ENCODE assay signal across 10 mouse cellular contexts in the genomic region with DNA sequence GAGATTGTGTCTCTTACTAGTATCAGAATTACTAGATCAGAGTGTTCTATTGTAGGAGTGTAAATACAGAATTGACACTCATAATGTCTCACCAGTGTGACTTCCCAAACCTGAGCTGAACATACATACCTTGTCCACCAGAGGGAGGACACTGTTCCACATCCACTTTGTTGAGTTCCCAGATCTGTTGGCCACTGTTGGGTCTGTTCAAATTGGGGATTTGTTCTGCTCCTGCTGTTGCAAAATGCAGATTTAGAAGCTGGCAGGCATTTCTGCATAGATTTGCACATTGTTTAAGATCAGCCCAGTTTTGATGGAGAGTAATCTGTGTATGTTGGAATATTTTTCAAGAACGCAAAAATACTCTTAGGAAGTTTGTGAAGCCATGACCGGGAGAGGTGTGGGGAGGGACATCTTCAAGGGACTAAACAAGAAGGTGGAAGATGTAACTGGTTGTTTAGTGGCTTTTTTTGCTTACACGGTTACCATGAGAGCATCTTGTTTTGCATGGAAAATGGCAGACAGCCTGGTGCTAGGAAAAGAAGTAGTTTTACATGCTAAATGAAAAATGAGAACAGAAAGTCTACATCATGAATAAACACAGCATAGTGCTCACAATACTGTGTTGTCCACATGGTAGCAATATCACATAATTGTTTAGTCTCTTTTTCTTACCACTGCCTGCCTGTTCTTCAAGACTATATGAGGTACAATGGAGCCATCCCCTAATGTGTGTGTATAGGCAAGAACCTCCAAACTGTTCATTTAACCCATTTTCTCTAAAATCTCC.
DNase-seq lines count a peak whose midpoint lies in the region; ATAC-seq and TF ChIP-seq lines count a peak whose summit lies in the region.
"Had no signal": no experiment of that assay in that cellular context is flagged by ENCODE, and none has a peak within 500 bp of the region (broad histone marks: within the 10 kb centered on the region; RNA-seq: fewer than 3 reads in every experiment).

No protein-coding gene starts in this region.

- TF ChIP-seq EP300 in liver, postnatal 0 days (IDR thresholded peaks at IDR 0.05; ENCODE audit: low read depth): no peak

- H3K4me2 ChIP-seq in liver, postnatal 0 days (ENCODE audit: low read depth, low read length): no peak overlapping the region
- no peak overlapping the region for H3K4me2 ChIP-seq in liver, embryonic 12.5 days
- H3K4me2 ChIP-seq: neural tube, embryonic 12.5 days had no signal

- no peak for TF ChIP-seq CTCF in cerebellum, adult 2 months (IDR thresholded peaks at IDR 0.05; ENCODE audit: borderline replicate concordance, insufficient read depth, low read depth, low read length)
- 0 out of 2 replicates have a peak, but pooled peaks have one; percentile 23 for TF ChIP-seq CTCF in liver, postnatal 0 days (IDR thresholded peaks at IDR 0.05; ENCODE audit: low read depth)

- H3K9ac ChIP-seq in liver, postnatal 0 days (replicated peaks): no peak overlapping the region
- no peak overlapping the region for H3K9ac ChIP-seq in liver, embryonic 12.5 days
- H3K9ac ChIP-seq: neural tube, embryonic 12.5 days had no signal

- peak; percentile 13 to 25 for DNase-seq in cerebellum, postnatal 10 days
- DNase-seq in cerebellum, adult 2 months: no peak
- no peak for DNase-seq in liver, postnatal 0 days
- DNase-seq in frontal cortex, postnatal 10 days (ENCODE audit: low spot score in 2 of 2): peak; percentile 20 to 51
- DNase-seq in right cerebral cortex, postnatal 4 days: peak; percentile 5
- no peak for DNase-seq in ovary, postnatal 36 days (ENCODE audit: low spot score)
- DNase-seq in gastrocnemius, adult 8-10 months (ENCODE audit: low spot score in 2 of 2): no peak

- no peak for ATAC-seq in liver, postnatal 0 days
- no peak for ATAC-seq in liver, embryonic 12.5 days

- no peak overlapping the region for H3K27ac ChIP-seq in cerebellum, adult 2 months (ENCODE audit: insufficient read depth, low read length)
- H3K27ac ChIP-seq in liver, postnatal 0 days (ENCODE audit: low read depth): no peak overlapping the region
- no peak overlapping the region for H3K27ac ChIP-seq in liver, embryonic 12.5 days
- H3K27ac ChIP-seq: heart, embryonic 10.5 days; neural tube, embryonic 12.5 days had no signal

- H3K27me3 ChIP-seq in cerebellum, adult 2 months (ENCODE audit: control insufficient read depth, insufficient read depth, low read length): no peaks in the 10 kb centered on the region
- H3K27me3 ChIP-seq in liver, postnatal 0 days (ENCODE audit: insufficient read depth, low read length): no peaks in the 10 kb centered on the region
- no peaks in the 10 kb centered on the region for H3K27me3 ChIP-seq in liver, embryonic 12.5 days (replicated peaks)
- H3K27me3 ChIP-seq: neural tube, embryonic 12.5 days had no signal

- H3K9me3 ChIP-seq in liver, postnatal 0 days (ENCODE audit: low read length): no peaks in the 10 kb centered on the region
- no peaks in the 10 kb centered on the region for H3K9me3 ChIP-seq in liver, embryonic 12.5 days (replicated peaks)
- H3K9me3 ChIP-seq: heart, embryonic 10.5 days; neural tube, embryonic 12.5 days had no signal

- no peaks in the 10 kb centered on the region for H3K36me3 ChIP-seq in liver, postnatal 0 days (replicated peaks; ENCODE audit: insufficient read depth, low read length)
- H3K36me3 ChIP-seq in liver, embryonic 12.5 days: no peaks in the 10 kb centered on the region
- H3K36me3 ChIP-seq: heart, embryonic 10.5 days; neural tube, embryonic 12.5 days had no signal

- H3K4me1 ChIP-seq in cerebellum, adult 2 months (ENCODE audit: control insufficient read depth, insufficient read depth, low read length): no peaks in the 10 kb centered on the region
- H3K4me1 ChIP-seq in liver, postnatal 0 days (ENCODE audit: insufficient read depth): no peaks in the 10 kb centered on the region
- H3K4me1 ChIP-seq in liver, embryonic 12.5 days: no peaks in the 10 kb centered on the region
- H3K4me1 ChIP-seq: heart, embryonic 10.5 days; neural tube, embryonic 12.5 days had no signal

- no peak overlapping the region for H3K4me3 ChIP-seq in cerebellum, adult 2 months (replicated peaks; ENCODE audit: insufficient read depth, low read depth, low read length)
- H3K4me3 ChIP-seq in liver, postnatal 0 days (ENCODE audit: low read depth, low read length): no peak overlapping the region
- no peak overlapping the region for H3K4me3 ChIP-seq in liver, embryonic 12.5 days
- H3K4me3 ChIP-seq: heart, embryonic 10.5 days; neural tube, embryonic 12.5 days had no signal

- 89% methylated on average over 3 of the region's 3 CpGs for WGBS in cerebellum, adult 2 months
- 75% methylated on average over 3 of the region's 3 CpGs for WGBS in liver, postnatal 0 days (ENCODE audit: insufficient replicate concordance)
- 67% methylated on average over 3 of the region's 3 CpGs for WGBS in liver, embryonic 12.5 days (ENCODE audit: insufficient replicate concordance)

- no peak for TF ChIP-seq POLR2A in cerebellum, adult 2 months (IDR thresholded peaks at IDR 0.05; ENCODE audit: borderline replicate concordance, insufficient read depth, low read length)

Comparison
In these comparisons a context has a peak if more than half of its experiments do, and no peak if none do; other contexts are left out.
1. DNase-seq: peak in cerebellum, postnatal 10 days (2 of 2), frontal cortex, postnatal 10 days (2 of 2) and right cerebral cortex, postnatal 4 days (single experiment); none in cerebellum, adult 2 months (0 of 2), liver, postnatal 0 days (single experiment), ovary, postnatal 36 days (single experiment) and gastrocnemius, adult 8-10 months (0 of 2).